Mouse (Mus musculus) CH12.LX (cell line): ENCODE measurements at regions not wholly inside any gene's neighbourhood (a gene's known extent, or its start where the extent isn't known, plus 50 kb on each side); places are given as distances from the start of the nearest gene placed in this dataset.
A peak's percentile ranks its signal among the peaks of the same experiment; 100 is the strongest.

Source experiments
- DNase-seq: peaks from one replicate; pipeline ENCODE4 v3.0.0-alpha.2; 2013; ENCODE audit errors: extremely low read depth
- H3K27ac ChIP-seq: 2 replicates; pipeline ENCODE4 v1.5.1; 2012; ENCODE audit warnings: low read depth, mild to moderate bottlenecking, control low read depth, moderate library complexity; ENCODE audit not compliant: insufficient read depth
- H3K27me3 ChIP-seq: replicated peaks from 2 replicates; pipeline ENCODE3; 2012; ENCODE audit warnings: inconsistent platforms
- H3K36me3 ChIP-seq, 2 experiments: replicated peaks in 1 of 2; 2 replicates each; pipeline versions ENCODE3 to v1.6.1; 2012; ENCODE audit warnings: inconsistent platforms in 1 of 2, low read length in 1 of 2, mild to moderate bottlenecking in 1 of 2, mixed read lengths in 1 of 2, moderate library complexity in 1 of 2; ENCODE audit not compliant: control insufficient read depth in 1 of 2, insufficient read depth in 1 of 2
- H3K4me1 ChIP-seq, 2 experiments: 2 replicates each; pipeline ENCODE4 v1.6.1; 2012; ENCODE audit warnings: inconsistent platforms in 1 of 2, moderate library complexity in 1 of 2; ENCODE audit not compliant: insufficient read depth in 2 of 2, control insufficient read depth in 1 of 2
- H3K4me2 ChIP-seq: 2 replicates; pipeline ENCODE4 v1.6.1; 2012; ENCODE audit warnings: low read depth, mild to moderate bottlenecking, control low read depth; ENCODE audit not compliant: poor library complexity, insufficient read depth, severe bottlenecking
- H3K4me3 ChIP-seq, 3 experiments: fragments of 150-350 bp in 1 of 3; sonication (generic) in 1 of 3; replicated peaks in 1 of 3; 2 replicates each; pipeline versions ENCODE3 to v1.5.1; 2011 to 2012; ENCODE audit warnings: low read depth in 2 of 3, low read length in 2 of 3, mild to moderate bottlenecking in 2 of 3, moderate library complexity in 2 of 3, control low read depth in 1 of 3, improper control_type of control experiment in 1 of 3, inconsistent platforms in 1 of 3, mixed read lengths in 1 of 3; ENCODE audit not compliant: poor library complexity in 1 of 3
- H3K79me2 ChIP-seq: replicated peaks from 2 replicates; pipeline ENCODE4 v1.6.1; 2012; ENCODE audit warnings: mild to moderate bottlenecking, moderate library complexity; ENCODE audit not compliant: control insufficient read depth, poor library complexity, insufficient read depth, severe bottlenecking; ENCODE audit errors: extremely low read depth
- H3K9ac ChIP-seq: 2 replicates; pipeline ENCODE4 v1.6.1; 2012; ENCODE audit warnings: low read depth, mild to moderate bottlenecking, control low read depth, moderate library complexity; ENCODE audit not compliant: insufficient read depth
- H3K9me3 ChIP-seq: replicated peaks from 2 replicates; pipeline ENCODE3; 2012; ENCODE audit warnings: low read length, inconsistent platforms, mixed read lengths
- BHLHE40 ChIP-seq: IDR thresholded peaks from 2 replicates; pipeline ENCODE4 v1.6.1; 2011; ENCODE audit warnings: mild to moderate bottlenecking, low read depth, low read length, improper control_type of control experiment
- CHD1 ChIP-seq: IDR thresholded peaks from 2 replicates; pipeline ENCODE4 v1.6.1; 2012; ENCODE audit warnings: low read depth, low read length, improper control_type of control experiment, inconsistent platforms
- CTCF ChIP-seq, 2 experiments: IDR thresholded peaks in 1 of 2; conservative IDR thresholded peaks in 1 of 2; 2 replicates each; pipeline ENCODE4 v1.5.1; 2011 to 2012; ENCODE audit warnings: low read depth in 2 of 2, low read length in 2 of 2, improper control_type of control experiment in 1 of 2, inconsistent platforms in 1 of 2, mild to moderate bottlenecking in 1 of 2, moderate library complexity in 1 of 2
- EP300 ChIP-seq: IDR thresholded peaks from 2 replicates; pipeline ENCODE4 v1.6.1; 2011; ENCODE audit warnings: low read length, improper control_type of control experiment
- ETS1 ChIP-seq: conservative IDR thresholded peaks from 2 replicates; pipeline ENCODE4 v1.6.1; 2012; ENCODE audit warnings: low read depth, mild to moderate bottlenecking, inconsistent platforms, low read length, improper control_type of control experiment, moderate library complexity
- JUND ChIP-seq: conservative IDR thresholded peaks from 2 replicates; pipeline ENCODE4 v1.6.1; 2011; ENCODE audit warnings: low read depth, low read length, improper control_type of control experiment
- MAX ChIP-seq: IDR thresholded peaks from 2 replicates; pipeline ENCODE4 v1.6.1; 2011; ENCODE audit warnings: low read length, improper control_type of control experiment
- MAZ ChIP-seq: IDR thresholded peaks from 2 replicates; pipeline ENCODE4 v1.6.1; 2012; ENCODE audit warnings: low read depth, mild to moderate bottlenecking, inconsistent platforms, low read length, improper control_type of control experiment, moderate library complexity
- MEF2A ChIP-seq: IDR thresholded peaks from 2 replicates; pipeline ENCODE4 v1.6.1; 2014; ENCODE audit warnings: low read depth, mild to moderate bottlenecking, inconsistent platforms, low read length, improper control_type of control experiment, borderline replicate concordance
- MXI1 ChIP-seq: IDR thresholded peaks from 2 replicates; pipeline ENCODE4 v1.6.1; 2011; ENCODE audit warnings: mild to moderate bottlenecking, low read depth, low read length, improper control_type of control experiment
- NRF1 ChIP-seq: IDR thresholded peaks from 2 replicates; pipeline ENCODE4 v1.6.1; 2014; ENCODE audit warnings: low read depth, mild to moderate bottlenecking, inconsistent platforms, low read length, improper control_type of control experiment, moderate library complexity
- PAX5 ChIP-seq: IDR thresholded peaks from 2 replicates; pipeline ENCODE4 v1.6.1; 2012; ENCODE audit warnings: low read length, inconsistent platforms, mixed read lengths
- POLR2A ChIP-seq: IDR thresholded peaks from 2 replicates; pipeline ENCODE4 v1.6.1; 2011; ENCODE audit warnings: low read depth, mild to moderate bottlenecking, improper control_type of control experiment, low read length
- POLR2AphosphoS2 ChIP-seq: IDR thresholded peaks from 2 replicates; pipeline ENCODE4 v1.6.1; 2011; ENCODE audit warnings: low read depth, low read length, improper control_type of control experiment
- SIN3A ChIP-seq: IDR thresholded peaks from 2 replicates; pipeline ENCODE4 v1.6.1; 2012; ENCODE audit warnings: low read length, improper control_type of control experiment, inconsistent platforms
- UBTF ChIP-seq: IDR thresholded peaks from 2 replicates; pipeline ENCODE4 v1.6.1; 2012; ENCODE audit warnings: low read depth, mild to moderate bottlenecking, inconsistent platforms, low read length, improper control_type of control experiment, moderate library complexity
- USF2 ChIP-seq: conservative IDR thresholded peaks from 2 replicates; pipeline ENCODE4 v1.6.1; 2011; ENCODE audit warnings: low read depth, low read length, improper control_type of control experiment
- ZC3H11A ChIP-seq: IDR thresholded peaks from 2 replicates; pipeline ENCODE4 v1.6.1; 2012; ENCODE audit warnings: low read depth, mild to moderate bottlenecking, inconsistent platforms, low read length, improper control_type of control experiment
- ZNF384 ChIP-seq: IDR thresholded peaks from 2 replicates; pipeline ENCODE4 v1.6.1; 2012; ENCODE audit warnings: low read depth, low read length, improper control_type of control experiment, inconsistent platforms
- dilution Hi-C: fragments of 300-500 bp; cut with MboI; formaldehyde crosslinking; loops from 2 replicates; pipeline ENCODE4 v1.14.3; 2020; ENCODE audit warnings: low sequenced_read_pairs; ENCODE audit not compliant: extremely low pct_unique_long_range_greater_than_20kb, extremely low pct_ligation_motif_present
- in situ Hi-C: fragments of 300-500 bp; cut with MboI; formaldehyde crosslinking; loops from 3 replicates; pipeline ENCODE4 v1.14.3; 2019; ENCODE audit warnings: low sequenced_read_pairs, low pct_ligation_motif_present, low pct_unique_long_range_greater_than_20kb, mixed read lengths

GRCm38 (mm10) chr17:48613491-48613890, 158.8 kb downstream of the Unc5cl start:
- H3K79me2 ChIP-seq, result no peaks in the 10 kb centered on the region
- H3K4me3 ChIP-seq, result no peak overlapping the region
- H3K27me3 ChIP-seq, result no peaks in the 10 kb centered on the region
- TF ChIP-seq BHLHE40, result no peak
- peak in 1 of 2 experiments; percentile 3; a peak in 1 of 4 replicates for TF ChIP-seq CTCF (conservative IDR thresholded peaks at IDR 0.05 in 1 of 2, IDR thresholded peaks at IDR 0.05 in 1 of 2; ENCODE audit: low read depth in 2 of 2, low read length in 2 of 2)
- TF ChIP-seq, all 38 proteins: peak for 1
- no peak for DNase-seq
- in situ Hi-C loops (no loop called here), dilution Hi-C loops (no loop called here)
- no peaks in the 10 kb centered on the region for H3K4me1 ChIP-seq
- H3K9me3 ChIP-seq, result peaks cover 86% of the 10 kb centered on the region
- no peak overlapping the region for H3K27ac ChIP-seq
- no peak overlapping the region for H3K9ac ChIP-seq
- no peak overlapping the region for H3K4me2 ChIP-seq
- H3K36me3 ChIP-seq, result no peaks in the 10 kb centered on the region

GRCm38 (mm10) chr17:48615248-48615647, 160.5 kb downstream of the Unc5cl start:
- H3K79me2 ChIP-seq, result no peaks in the 10 kb centered on the region
- in situ Hi-C loops, result no loop called here
- dilution Hi-C loops, result no loop called here

GRCm38 (mm10) chr17:48616205-48616604, 161.5 kb downstream of the Unc5cl start:
- in situ Hi-C loops, result no loop called here
- Histone ChIP-seq H3K9me3 (peaks cover 87% of the 10 kb centered on the region), H3K36me3 (no peaks in the 10 kb centered on the region), H3K9ac (no peak overlapping the region), H3K79me2 (no peaks in the 10 kb centered on the region), H3K27me3 (no peaks in the 10 kb centered on the region), H3K4me2 (no peak overlapping the region), H3K4me1 (no peaks in the 10 kb centered on the region), H3K27ac (no peak overlapping the region), H3K4me3 (no peak overlapping the region)
- TF ChIP-seq POLR2AphosphoS2 (no peak), MXI1 (no peak), PAX5 (no peak), ZC3H11A (no peak), MAX (no peak), MAZ (no peak), ETS1 (no peak), MEF2A (no peak), EP300 (no peak), SIN3A (no peak), JUND (no peak), POLR2A (no peak), ZNF384 (no peak), CTCF (conservative IDR thresholded peaks at IDR 0.05 in 1 of 2, IDR thresholded peaks at IDR 0.05 in 1 of 2; ENCODE audit: low read depth in 2 of 2, low read length in 2 of 2) (no peak), USF2 (no peak), UBTF (no peak), NRF1 (no peak)
- DNase-seq, result no peak
- dilution Hi-C loops, result no loop called here

More at GRCm38 (mm10) chr17:48615248-48615647, 160.5 kb downstream of the Unc5cl start:
- H3K9me3 ChIP-seq, result peaks cover 86% of the 10 kb centered on the region
- TF ChIP-seq CHD1 (no peak), MEF2A (no peak)
- TF ChIP-seq, all 38 proteins: peak for 0
- no peaks in the 10 kb centered on the region for H3K4me1 ChIP-seq
- no peak for DNase-seq
- no peak overlapping the region for H3K27ac ChIP-seq
- H3K4me2 ChIP-seq, result no peak overlapping the region
- no peaks in the 10 kb centered on the region for H3K36me3 ChIP-seq
- H3K27me3 ChIP-seq, result no peaks in the 10 kb centered on the region
- H3K4me3 ChIP-seq, result no peak overlapping the region
- H3K9ac ChIP-seq, result no peak overlapping the region
